Mouse (Mus musculus): Measurements from ENCODE around the gene Rsrp1.

Rsrp1 gene

GRCm38 (mm10) chr4:134963021-134963776 is 39.8 kb downstream of the Rsrp1 start:
- peak; percentile 88 for DNase-seq (ENCODE audit: low read depth, low spot score)

- DNase-seq (ENCODE audit: low read depth, low spot score): no peak
These were observed 44.7 kb downstream of the Rsrp1 start for GRCm38 (mm10) chr4:134967887-134968604.

DNA sequence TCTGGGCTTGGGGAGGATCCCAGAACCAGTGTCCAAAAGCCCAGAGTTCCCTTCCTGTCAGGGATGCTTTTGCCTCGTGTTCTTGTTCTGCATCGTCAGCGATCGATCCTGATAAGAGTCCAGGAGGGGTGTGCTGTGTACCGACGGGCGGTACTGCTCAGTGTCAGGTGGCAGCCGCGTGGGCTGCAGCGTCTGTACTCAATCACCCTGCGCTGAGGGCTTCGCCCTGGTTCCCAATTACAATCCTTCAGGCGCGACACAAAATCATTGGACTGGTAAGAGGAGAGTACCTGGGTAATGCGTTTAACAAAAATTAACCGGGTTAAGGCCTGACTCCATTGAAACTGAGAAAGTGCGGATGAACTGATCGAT is 45.2 kb downstream of the Rsrp1 start:
- DNase-seq (ENCODE audit: low read depth, low spot score): no peak

DNA sequence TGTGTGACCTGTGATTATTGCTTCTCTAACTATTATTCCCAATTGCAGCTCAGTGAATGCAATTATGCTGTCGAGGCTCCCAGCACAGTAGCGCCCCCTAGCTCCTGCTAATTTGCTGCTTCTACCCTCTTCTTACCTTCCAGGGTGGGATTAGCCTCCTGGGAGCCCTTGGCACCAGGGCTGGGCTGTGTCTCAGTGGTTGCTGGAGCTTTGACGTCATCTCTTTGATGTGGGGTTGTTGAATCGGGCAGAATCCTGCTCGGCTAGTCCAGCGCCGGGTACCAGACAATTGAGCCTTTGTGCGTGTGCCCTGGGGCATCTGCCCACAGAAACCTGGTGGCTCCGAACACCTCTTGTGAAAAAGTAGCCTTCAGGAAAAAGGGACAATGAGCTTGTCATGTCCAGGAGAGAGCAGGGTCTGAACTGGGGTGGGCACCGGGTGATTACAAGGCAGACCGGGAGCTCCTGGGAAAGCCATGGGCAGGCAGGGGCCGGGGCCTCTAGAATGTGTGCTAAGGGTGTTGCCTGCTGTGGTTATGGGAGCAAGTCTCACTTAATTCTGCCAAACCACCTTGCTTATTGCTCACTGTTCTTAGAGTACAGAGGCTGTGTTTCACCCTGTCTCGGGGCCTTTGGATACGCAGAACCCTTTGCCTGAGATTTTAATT is 52.0 kb downstream of the Rsrp1 start:
- peak; percentile 54 for DNase-seq (ENCODE audit: low read depth, low spot score)

- DNase-seq (ENCODE audit: low read depth, low spot score): no peak
These were observed 52.5 kb downstream of the Rsrp1 start for GRCm38 (mm10) chr4:134975929-134976308.
